In the genomic region with DNA sequence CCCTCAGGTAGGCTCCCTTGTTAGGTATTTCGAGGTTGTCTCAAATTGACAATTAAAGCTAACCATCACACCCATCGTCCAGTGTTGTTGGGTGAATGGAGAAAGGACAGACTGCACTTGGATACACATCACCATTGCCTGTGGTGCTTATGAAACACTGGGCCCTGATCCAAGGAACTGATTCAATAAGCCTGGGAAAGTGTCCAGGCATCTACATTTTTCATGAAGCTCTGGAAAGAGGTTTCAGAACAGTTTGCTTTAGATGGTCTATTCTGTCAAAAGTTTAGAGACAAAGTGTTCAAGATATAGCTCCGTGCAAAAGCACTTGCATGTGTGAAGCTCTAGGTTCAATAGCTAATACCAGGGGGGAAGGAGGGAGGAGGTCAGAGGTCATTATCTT, we compare ENCODE assay signal across 9 mouse cellular contexts. TPM values are rescaled to one million over a fixed set of nuclear protein-coding genes. Genes with fewer than 3 reads are reported as not detected.
A peak's percentile ranks its signal among the peaks of the same experiment; 100 is the strongest.
DNase-seq lines count a peak whose midpoint lies in the region; ATAC-seq and TF ChIP-seq lines count a peak whose summit lies in the region.
"Had no signal": no experiment of that assay in that cellular context is flagged by ENCODE, and none has a peak within 500 bp of the region (broad histone marks: within the 10 kb centered on the region; RNA-seq: fewer than 3 reads in every experiment).

No protein-coding gene starts in this region.

- DNase-seq in kidney, postnatal 0 days (ENCODE audit: low spot score), result peak; percentile 59
- peak; percentile 74 for DNase-seq in adrenal gland, postnatal 14 days
- peak; percentile 21 to 39 for DNase-seq in heart, postnatal 14 days
- peak; percentile 71 for DNase-seq in lung, postnatal 14 days
- no peak for DNase-seq in hindbrain, embryonic 14.5 days (ENCODE audit: low spot score)
- DNase-seq in cerebellum, adult 11 months, result no peak

- WGBS in kidney, postnatal 0 days, result 81% methylated on average over 3 of the region's 3 CpGs
- 84% methylated on average over 3 of the region's 3 CpGs for WGBS in kidney, embryonic 14.5 days
- WGBS in hindbrain, embryonic 14.5 days, result 79% methylated on average over 3 of the region's 3 CpGs

- no peaks in the 10 kb centered on the region for H3K36me3 ChIP-seq in kidney, postnatal 0 days (ENCODE audit: insufficient read depth, low read length)
- H3K36me3 ChIP-seq in kidney, embryonic 14.5 days (ENCODE audit: control insufficient read depth, insufficient read depth, low read length), result 0 out of 2 replicates have a peak, but pooled peaks cover 4% of the 10 kb centered on the region
- H3K36me3 ChIP-seq in hindbrain, embryonic 14.5 days (replicated peaks; ENCODE audit: control insufficient read depth, insufficient read depth), result no peaks in the 10 kb centered on the region
- H3K36me3 ChIP-seq: neural tube, embryonic 12.5 days had no signal

- H3K9ac ChIP-seq in kidney, postnatal 0 days (ENCODE audit: low read depth, low read length), result no peak overlapping the region
- H3K9ac ChIP-seq in kidney, embryonic 14.5 days (ENCODE audit: low read depth, low read length), result no peak overlapping the region
- no peak overlapping the region for H3K9ac ChIP-seq in hindbrain, embryonic 14.5 days
- H3K9ac ChIP-seq: neural tube, embryonic 12.5 days had no signal

- no peaks in the 10 kb centered on the region for H3K9me3 ChIP-seq in kidney, postnatal 0 days (replicated peaks; ENCODE audit: low read length)
- no peaks in the 10 kb centered on the region for H3K9me3 ChIP-seq in kidney, embryonic 14.5 days (ENCODE audit: control insufficient read depth, low read length)
- H3K9me3 ChIP-seq in hindbrain, embryonic 14.5 days (ENCODE audit: control insufficient read depth, low read length), result no peaks in the 10 kb centered on the region
- H3K9me3 ChIP-seq: neural tube, embryonic 12.5 days had no signal

- H3K27ac ChIP-seq in kidney, postnatal 0 days, result no peak overlapping the region
- H3K27ac ChIP-seq in kidney, embryonic 14.5 days (ENCODE audit: low read depth, low read length), result no peak overlapping the region
- H3K27ac ChIP-seq in hindbrain, embryonic 14.5 days, result no peak overlapping the region
- H3K27ac ChIP-seq: neural tube, embryonic 12.5 days had no signal

- TF ChIP-seq CTCF in kidney, postnatal 0 days (IDR thresholded peaks at IDR 0.05; ENCODE audit: low read depth), result no peak

- ATAC-seq in kidney, postnatal 0 days (replicated peaks; ENCODE audit: low FRiP score, low read depth), result no peak
- ATAC-seq in kidney, embryonic 14.5 days (ENCODE audit: low FRiP score, low TSS enrichment), result no peak
- no peak; the same call in 1 of the 2 replicates for ATAC-seq in hindbrain, embryonic 14.5 days (ENCODE audit: low FRiP score)
- no peak for ATAC-seq in activated CD4-positive, CD25-positive, alpha-beta regulatory T cell, adult 4 months

- no peak overlapping the region for H3K4me3 ChIP-seq in kidney, postnatal 0 days (replicated peaks; ENCODE audit: low read depth, low read length)
- H3K4me3 ChIP-seq in kidney, embryonic 14.5 days (ENCODE audit: low read length), result no peak overlapping the region
- H3K4me3 ChIP-seq in hindbrain, embryonic 14.5 days (replicated peaks; ENCODE audit: low read length), result no peak overlapping the region
- H3K4me3 ChIP-seq: neural tube, embryonic 12.5 days had no signal

- H3K4me2 ChIP-seq in kidney, postnatal 0 days (ENCODE audit: low read length), result no peak overlapping the region
- no peak overlapping the region for H3K4me2 ChIP-seq in kidney, embryonic 14.5 days (replicated peaks; ENCODE audit: low read depth, low read length)
- no peak overlapping the region for H3K4me2 ChIP-seq in hindbrain, embryonic 14.5 days (replicated peaks)
- H3K4me2 ChIP-seq: neural tube, embryonic 12.5 days had no signal

- intact Hi-C loops in heart, postnatal 14 days (cut with DNase I), result loop anchor here (5.0 kb wide), 1 partner anchor 37 kb away; a partner anchor contains a TSS

- H3K4me1 ChIP-seq in kidney, postnatal 0 days (replicated peaks; ENCODE audit: insufficient read depth, low read length), result no peaks in the 10 kb centered on the region
- no peaks in the 10 kb centered on the region for H3K4me1 ChIP-seq in kidney, embryonic 14.5 days (ENCODE audit: control insufficient read depth, insufficient read depth, low read length)
- H3K4me1 ChIP-seq in hindbrain, embryonic 14.5 days (replicated peaks; ENCODE audit: control insufficient read depth, insufficient read depth, low read length), result 0 out of 2 replicates have a peak, but pooled peaks cover 3% of the 10 kb centered on the region
- H3K4me1 ChIP-seq: neural tube, embryonic 12.5 days had no signal

- no peaks in the 10 kb centered on the region for H3K27me3 ChIP-seq in kidney, postnatal 0 days (ENCODE audit: insufficient read depth, low read length)
- H3K27me3 ChIP-seq in kidney, embryonic 14.5 days (ENCODE audit: control insufficient read depth, insufficient read depth, low read length), result no peaks in the 10 kb centered on the region
- H3K27me3 ChIP-seq in hindbrain, embryonic 14.5 days (ENCODE audit: control insufficient read depth, insufficient read depth, low read length), result no peaks in the 10 kb centered on the region
- H3K27me3 ChIP-seq: neural tube, embryonic 12.5 days had no signal

RNA-seq across cellular contexts. Expression of a gene that starts 38.6 kb away (rescaled TPM):
- 20.4 and 21.6 TPM in 2 replicates for polyA plus RNA-seq in kidney, postnatal 0 days (2015; fragmentation: Nextera tagmentation; extraction: Ambion mirVana)
- polyA plus RNA-seq in kidney, embryonic 14.5 days (2014; fragmentation: Nextera tagmentation; extraction: Ambion mirVana), result 16.7 and 35.2 TPM in 2 replicates
- 62.6 and 65.2 TPM in 2 replicates for total RNA-seq in adrenal gland, postnatal 14 days (2021)
- 100 to 1,000 TPM; 109 to 118 TPM for total RNA-seq in heart, postnatal 14 days (2021)
- 34.4 and 41.6 TPM in 2 replicates for polyA plus RNA-seq in hindbrain, embryonic 14.5 days (2014; fragmentation: Nextera tagmentation; extraction: Ambion mirVana)
- 1 to 10 TPM in 1 of 2 experiments, not detected in 1; 1.1 TPM for polyA plus RNA-seq in activated CD4-positive, CD25-positive, alpha-beta regulatory T cell, adult 4 months (2017; shearing (Covaris generic))

Comparison
In these comparisons a context has a peak if more than half of its experiments do, and no peak if none do; other contexts are left out.
1. DNase-seq: peak in kidney, postnatal 0 days (single experiment), adrenal gland, postnatal 14 days (single experiment), heart, postnatal 14 days (2 of 2) and lung, postnatal 14 days (single experiment); none in hindbrain, embryonic 14.5 days (single experiment) and cerebellum, adult 11 months (single experiment).